Mouse (Mus musculus) heart, embryonic 11.5 days (tissue): ENCODE measurements around the gene Mapk9. TPM values are rescaled to one million over a fixed set of nuclear protein-coding genes. Genes with fewer than 3 reads are reported as not detected.

Experiments
- ATAC-seq: fragments of 200-750 bp; cut with Nextera tagmentation; replicated peaks from 2 replicates; pipeline ENCODE4 v1.8.0; 2017; ENCODE audit warnings: moderate library complexity; ENCODE audit not compliant: insufficient number of reproducible peaks, low FRiP score, low TSS enrichment
- H3K27ac ChIP-seq: fragments of 300-500 bp; sonication (generic); 2 replicates; pipeline ENCODE4 v1.5.1; 2014; ENCODE audit warnings: mild to moderate bottlenecking, low read depth, low read length
- H3K27me3 ChIP-seq: fragments of 300-500 bp; sonication (generic); 2 replicates; pipeline ENCODE4 v1.6.1; 2014; ENCODE audit warnings: mild to moderate bottlenecking, low read length, mixed read lengths; ENCODE audit not compliant: control insufficient read depth, insufficient read depth
- H3K36me3 ChIP-seq: fragments of 300-500 bp; sonication (generic); 2 replicates; pipeline ENCODE4 v1.6.1; 2014; ENCODE audit warnings: mild to moderate bottlenecking, low read length, moderate library complexity, mixed read lengths; ENCODE audit not compliant: control insufficient read depth, insufficient read depth
- H3K4me1 ChIP-seq: fragments of 300-500 bp; sonication (generic); 2 replicates; pipeline ENCODE4 v1.6.1; 2014; ENCODE audit warnings: low read length; ENCODE audit not compliant: control insufficient read depth, insufficient read depth
- H3K4me2 ChIP-seq: fragments of 300-500 bp; sonication (generic); 2 replicates; pipeline ENCODE4 v1.6.1; 2014; ENCODE audit warnings: mild to moderate bottlenecking, moderate library complexity
- H3K4me3 ChIP-seq: fragments of 300-500 bp; sonication (generic); 2 replicates; pipeline ENCODE4 v1.5.1; 2014; ENCODE audit warnings: low read depth, low read length
- H3K9ac ChIP-seq: fragments of 300-500 bp; sonication (generic); 2 replicates; pipeline ENCODE4 v1.6.1; 2014; ENCODE audit warnings: mild to moderate bottlenecking, low read depth, low read length, moderate library complexity
- H3K9me3 ChIP-seq: fragments of 300-500 bp; sonication (generic); replicated peaks from 2 replicates; pipeline ENCODE4 v1.6.1; 2016; ENCODE audit warnings: low read length; ENCODE audit not compliant: control insufficient read depth
- WGBS: fragments of 180-500 bp; shearing (Covaris S2); extraction: QIAGEN DNeasy Blood & Tissue Kit; methylation state at CpG from one replicate; pipeline ENCODE4 v1.1.7; 2014; ENCODE audit not compliant: insufficient replicate concordance; 5-methylcytosine and 5-hydroxymethylcytosine counted together
- polyA plus RNA-seq: library from polyadenylated mRNA; unstranded; fragments of >200 nt; fragmentation: Nextera tagmentation; extraction: Ambion mirVana; gene quantifications from 2 replicates; pipeline ENCODE4 v1.2.1, GENCODE M21; 2014

The Mapk9 gene
- polyA plus RNA-seq, 1 experiment from 2014 or later = 35.8 TPM

DNA sequence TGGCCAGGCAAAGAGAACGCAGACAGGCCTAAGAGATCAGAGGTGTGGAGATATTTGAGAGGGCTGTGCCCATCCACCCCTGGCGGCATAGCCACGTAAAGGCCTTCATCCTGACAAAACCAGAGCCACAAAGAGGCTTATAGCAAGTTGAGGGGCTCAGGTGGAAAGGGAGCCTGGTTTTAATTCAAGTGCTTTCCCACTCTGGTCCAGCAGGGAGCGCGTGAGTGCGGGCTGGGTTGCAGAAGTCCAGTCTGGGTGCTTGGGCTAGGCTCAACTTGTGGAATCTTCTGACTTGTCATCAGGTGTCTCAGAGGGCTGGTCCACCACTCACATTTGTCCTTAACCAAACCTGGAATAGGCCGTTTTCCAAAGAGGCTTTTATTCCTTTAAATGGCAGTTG, 56.8 kb downstream of the Mapk9 start:
- no peak overlapping the region for H3K27ac ChIP-seq
- H3K9ac ChIP-seq = no peak overlapping the region
- no peaks in the 10 kb centered on the region for H3K36me3 ChIP-seq
- H3K9me3 ChIP-seq = no peaks in the 10 kb centered on the region
- H3K4me3 ChIP-seq = no peak overlapping the region
- ATAC-seq = no peak; the same call in 1 of the 2 replicates
- H3K27me3 ChIP-seq = peaks cover 45% of the 10 kb centered on the region
- H3K4me1 ChIP-seq = peaks cover 3% of the 10 kb centered on the region; the same call in 1 of the 2 replicates
- no peak overlapping the region for H3K4me2 ChIP-seq
- WGBS = 12% methylated on average over 7 of the region's 7 CpGs

DNA sequence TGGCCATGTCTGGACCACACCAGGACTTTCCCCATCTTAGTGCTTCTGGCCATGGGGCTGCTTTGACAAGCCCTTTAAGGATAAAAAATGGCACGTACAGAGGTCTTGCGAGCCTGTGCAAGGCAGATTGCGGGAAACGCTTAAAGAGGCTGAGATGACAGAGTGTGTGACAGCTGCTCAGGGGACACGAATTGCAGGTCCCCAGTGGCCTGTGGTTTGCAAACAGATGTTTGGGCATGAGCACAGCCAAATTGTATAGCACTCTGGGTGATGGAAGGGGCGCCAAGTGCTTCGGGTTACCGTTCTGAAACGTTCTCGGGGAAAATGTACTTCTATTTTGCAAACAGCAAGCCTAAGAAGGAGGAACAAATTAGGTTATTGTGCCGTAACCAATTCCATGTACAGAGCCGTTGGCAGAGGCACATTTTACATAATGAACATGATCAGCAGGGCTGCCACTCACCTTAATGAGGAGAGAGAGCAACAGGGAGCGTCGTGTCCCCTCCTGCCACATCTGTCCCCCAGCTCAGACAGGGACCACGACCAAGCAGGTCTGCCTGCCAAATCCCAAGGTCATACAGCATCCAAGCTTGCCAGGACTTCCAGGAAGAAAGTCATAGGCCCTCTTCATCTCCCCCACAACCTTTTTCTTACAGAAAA, 72.1 kb downstream of the Mapk9 start:
- Histone ChIP-seq H3K9me3 (no peaks in the 10 kb centered on the region), H3K9ac (no peak overlapping the region), H3K4me1 (no peaks in the 10 kb centered on the region), H3K4me3 (no peak overlapping the region), H3K27ac (no peak overlapping the region), H3K4me2 (no peak overlapping the region), H3K27me3 (peaks cover 22% of the 10 kb centered on the region), H3K36me3 (no peaks in the 10 kb centered on the region)
- WGBS = 66% methylated on average over 15 of the region's 15 CpGs
- ATAC-seq = no peak

DNA sequence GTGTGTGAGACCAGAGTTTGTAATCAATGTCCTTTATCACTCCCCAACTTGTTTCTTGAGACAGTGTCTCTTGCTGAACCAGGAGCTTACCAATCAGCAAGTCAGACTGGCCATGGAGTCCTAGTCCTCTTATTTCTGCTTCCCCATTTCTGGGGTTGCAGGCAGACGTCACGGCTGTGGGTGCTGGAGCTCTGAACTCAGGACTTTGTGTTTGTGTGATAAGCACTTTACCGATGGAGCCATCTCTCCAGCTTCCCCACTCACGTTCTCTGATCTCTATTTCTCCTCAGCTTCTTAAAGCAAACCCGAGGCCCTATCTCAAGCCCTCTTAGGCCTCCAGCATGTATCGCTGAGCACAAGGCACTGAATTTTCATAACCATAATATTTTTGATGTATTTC, 72.8 kb downstream of the Mapk9 start:
- no peaks in the 10 kb centered on the region for H3K4me1 ChIP-seq
- ATAC-seq = no peak
- H3K27ac ChIP-seq = no peak overlapping the region
- H3K9ac ChIP-seq = no peak overlapping the region
- no peak overlapping the region for H3K4me2 ChIP-seq
- H3K36me3 ChIP-seq = no peaks in the 10 kb centered on the region
- no peak overlapping the region for H3K4me3 ChIP-seq
- WGBS = 74% methylated on average over 6 of the region's 6 CpGs
- H3K27me3 ChIP-seq = peaks cover 22% of the 10 kb centered on the region
- no peaks in the 10 kb centered on the region for H3K9me3 ChIP-seq

DNA sequence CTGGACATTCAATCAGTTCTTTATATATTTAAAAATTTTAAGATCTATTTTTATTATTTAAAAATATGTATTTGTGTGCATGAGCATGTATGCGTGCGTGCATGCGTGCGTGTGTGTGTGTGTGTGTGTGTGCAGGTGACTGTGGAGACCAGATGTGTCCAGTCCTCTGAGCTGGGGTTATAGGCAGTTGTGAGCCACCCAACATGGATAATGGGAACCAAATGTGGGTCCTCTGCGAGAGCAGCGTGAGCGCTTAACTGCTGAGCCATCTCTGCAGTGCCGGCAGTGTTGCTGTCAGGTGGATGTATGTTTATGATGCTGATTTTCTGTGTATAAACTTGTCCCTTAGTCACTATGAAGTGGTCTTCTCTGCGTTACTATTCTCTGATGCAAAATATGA, 77.0 kb downstream of the Mapk9 start:
- Histone ChIP-seq H3K4me3 (no peak overlapping the region), H3K9me3 (no peaks in the 10 kb centered on the region), H3K4me1 (no peaks in the 10 kb centered on the region), H3K4me2 (no peak overlapping the region), H3K27me3 (peaks cover 29% of the 10 kb centered on the region), H3K36me3 (no peaks in the 10 kb centered on the region), H3K9ac (no peak overlapping the region), H3K27ac (no peak overlapping the region)
- ATAC-seq = no peak
- 88% methylated on average over 9 of the region's 9 CpGs for WGBS

DNA sequence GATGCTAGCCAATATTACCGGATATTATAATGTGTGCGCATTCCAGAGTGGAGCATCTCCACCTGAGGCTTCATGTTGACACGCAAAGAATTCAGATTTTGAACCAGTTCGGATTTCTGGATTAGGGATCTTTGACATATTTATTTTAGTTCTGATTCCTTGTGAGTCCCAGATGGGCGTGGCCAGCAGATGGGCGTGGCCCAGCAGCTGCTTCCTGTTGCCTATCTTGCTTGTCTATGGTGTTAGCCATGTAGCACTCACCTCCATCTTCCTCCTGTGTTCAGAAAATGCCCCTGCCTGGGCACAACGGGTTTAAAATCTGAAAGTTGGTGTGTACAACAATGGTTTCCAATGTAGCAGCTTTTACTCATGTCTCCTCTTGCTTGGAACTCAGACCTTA, 79.6 kb downstream of the Mapk9 start:
- 67% methylated on average over 7 of the region's 7 CpGs for WGBS
- peaks cover 24% of the 10 kb centered on the region for H3K27me3 ChIP-seq
- H3K9ac ChIP-seq = no peak overlapping the region
- no peak for ATAC-seq
- no peaks in the 10 kb centered on the region for H3K36me3 ChIP-seq
- no peaks in the 10 kb centered on the region; the same call in 1 of the 2 replicates for H3K4me1 ChIP-seq
- no peaks in the 10 kb centered on the region for H3K9me3 ChIP-seq
- H3K4me3 ChIP-seq = no peak overlapping the region
- H3K4me2 ChIP-seq = no peak overlapping the region
- no peak overlapping the region for H3K27ac ChIP-seq

DNA sequence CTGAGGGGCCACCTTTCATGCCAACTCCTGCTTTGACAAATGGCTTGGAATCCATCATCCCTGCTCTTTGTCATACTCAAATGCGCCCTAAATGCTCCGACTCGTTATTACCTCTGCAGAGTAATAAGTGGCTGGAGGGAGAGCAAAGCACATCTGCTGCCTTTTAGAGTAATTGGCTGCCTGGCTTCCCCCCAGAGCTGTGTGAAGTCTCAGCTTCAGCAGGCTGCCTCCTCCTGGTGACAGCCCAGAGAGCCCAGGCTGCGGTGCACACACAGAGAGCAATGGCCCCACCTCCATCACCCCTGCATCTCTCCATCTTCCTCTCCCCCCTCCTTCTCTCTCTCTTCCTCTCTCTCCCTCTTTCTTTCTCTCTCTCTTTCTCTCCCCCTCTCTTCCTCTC, 80.6 kb downstream of the Mapk9 start:
- H3K4me1 ChIP-seq = peaks cover 9% of the 10 kb centered on the region
- no peak overlapping the region for H3K9ac ChIP-seq
- H3K36me3 ChIP-seq = no peaks in the 10 kb centered on the region
- H3K27me3 ChIP-seq = peaks cover 24% of the 10 kb centered on the region
- 33% methylated on average over 4 of the region's 4 CpGs for WGBS
- H3K27ac ChIP-seq = no peak overlapping the region
- H3K9me3 ChIP-seq = no peaks in the 10 kb centered on the region
- H3K4me3 ChIP-seq = no peak overlapping the region
- no peak for ATAC-seq
- no peak overlapping the region for H3K4me2 ChIP-seq

DNA sequence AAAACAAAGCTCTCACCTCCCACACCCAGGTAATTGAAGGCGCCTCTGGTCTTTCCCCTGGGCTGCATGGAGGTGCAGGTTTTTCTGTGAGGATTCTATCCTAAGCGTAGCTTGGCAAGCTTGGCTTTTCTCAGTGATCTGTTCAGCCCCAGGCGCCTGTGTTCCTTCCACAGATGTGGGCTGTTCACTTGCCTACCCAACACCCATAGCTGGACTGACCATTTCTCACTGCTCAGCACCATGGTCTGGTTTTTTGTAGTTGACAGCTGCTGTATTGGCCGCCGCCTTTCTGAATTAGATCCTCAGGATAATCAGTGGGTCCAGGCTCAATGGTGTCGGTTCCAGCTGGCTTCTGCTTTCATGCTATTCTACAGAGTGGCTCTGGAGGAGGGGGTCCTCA, 81.1 kb downstream of the Mapk9 start:
- Histone ChIP-seq H3K9me3 (no peaks in the 10 kb centered on the region), H3K27me3 (peaks cover 24% of the 10 kb centered on the region), H3K4me3 (no peak overlapping the region), H3K9ac (no peak overlapping the region), H3K4me2 (no peak overlapping the region), H3K36me3 (no peaks in the 10 kb centered on the region), H3K4me1 (peaks cover 9% of the 10 kb centered on the region), H3K27ac (no peak overlapping the region)
- 73% methylated on average over 6 of the region's 6 CpGs for WGBS
- ATAC-seq = no peak

DNA sequence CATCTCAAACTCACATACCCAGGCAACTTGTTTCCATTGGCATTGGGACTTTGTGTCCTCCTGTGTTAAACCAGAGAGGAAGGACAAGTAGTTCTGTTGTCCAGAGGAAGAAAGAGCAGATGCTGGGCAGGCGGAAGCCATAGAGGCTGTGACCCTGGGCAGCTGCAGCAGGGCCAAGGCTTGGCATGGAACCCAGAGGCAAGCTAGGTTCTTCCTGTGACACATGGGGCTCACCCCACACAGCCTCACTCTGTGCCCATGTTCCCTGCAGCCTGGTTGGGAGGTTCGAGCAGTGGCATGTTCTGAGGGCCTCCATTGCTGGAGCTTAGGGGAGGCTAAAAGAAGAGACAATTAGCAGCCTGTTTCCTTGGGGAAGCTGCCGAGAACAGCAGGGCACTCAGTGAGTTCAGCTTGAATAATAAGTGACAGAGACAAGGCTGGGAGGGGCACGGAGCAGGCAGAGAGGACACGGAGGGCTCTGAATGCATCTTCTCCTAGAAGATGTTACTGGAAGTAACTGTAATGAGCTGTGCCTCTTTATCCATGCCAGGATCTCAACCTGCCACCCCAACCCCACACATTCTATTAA, 84.6 kb downstream of the Mapk9 start:
- Histone ChIP-seq H3K4me1 (peaks cover 9% of the 10 kb centered on the region), H3K27me3 (peaks cover 33% of the 10 kb centered on the region), H3K27ac (no peak overlapping the region), H3K9me3 (no peaks in the 10 kb centered on the region), H3K36me3 (no peaks in the 10 kb centered on the region), H3K4me3 (no peak overlapping the region), H3K4me2 (no peak overlapping the region), H3K9ac (no peak overlapping the region)
- no peak for ATAC-seq
- WGBS = 53% methylated on average over 5 of the region's 5 CpGs

DNA sequence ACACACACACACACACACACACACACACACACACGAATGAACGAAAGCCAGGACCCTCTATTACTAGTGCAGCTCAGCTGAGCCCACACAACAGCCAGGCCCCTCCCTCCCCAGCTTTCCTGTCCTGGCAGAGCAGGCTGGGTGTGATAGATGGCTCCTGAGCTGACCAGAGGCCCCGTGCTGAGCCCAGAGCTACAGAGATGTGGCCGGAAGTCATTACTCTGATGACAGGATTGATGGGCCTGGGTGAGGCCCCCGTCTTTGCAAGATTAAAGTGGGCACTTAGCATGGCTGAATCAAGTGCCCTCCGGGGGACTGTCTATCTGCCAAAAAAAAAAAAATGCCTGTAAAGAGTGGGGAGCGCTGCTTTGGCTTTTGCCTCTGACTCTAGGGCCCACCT, 85.3 kb downstream of the Mapk9 start:
- no peak overlapping the region for H3K4me3 ChIP-seq
- no peak overlapping the region for H3K9ac ChIP-seq
- no peaks in the 10 kb centered on the region for H3K9me3 ChIP-seq
- WGBS = 13% methylated on average over 7 of the region's 7 CpGs
- H3K4me1 ChIP-seq = peaks cover 12% of the 10 kb centered on the region
- H3K36me3 ChIP-seq = no peaks in the 10 kb centered on the region
- no peak overlapping the region for H3K27ac ChIP-seq
- peak overlapping the region; percentile 27 for H3K4me2 ChIP-seq
- peaks cover 32% of the 10 kb centered on the region for H3K27me3 ChIP-seq
- 0 out of 2 replicates have a peak, but pooled peaks have one; percentile 59 for ATAC-seq
